ENCODE assay signal across 8 mouse cellular contexts in the genomic region with DNA sequence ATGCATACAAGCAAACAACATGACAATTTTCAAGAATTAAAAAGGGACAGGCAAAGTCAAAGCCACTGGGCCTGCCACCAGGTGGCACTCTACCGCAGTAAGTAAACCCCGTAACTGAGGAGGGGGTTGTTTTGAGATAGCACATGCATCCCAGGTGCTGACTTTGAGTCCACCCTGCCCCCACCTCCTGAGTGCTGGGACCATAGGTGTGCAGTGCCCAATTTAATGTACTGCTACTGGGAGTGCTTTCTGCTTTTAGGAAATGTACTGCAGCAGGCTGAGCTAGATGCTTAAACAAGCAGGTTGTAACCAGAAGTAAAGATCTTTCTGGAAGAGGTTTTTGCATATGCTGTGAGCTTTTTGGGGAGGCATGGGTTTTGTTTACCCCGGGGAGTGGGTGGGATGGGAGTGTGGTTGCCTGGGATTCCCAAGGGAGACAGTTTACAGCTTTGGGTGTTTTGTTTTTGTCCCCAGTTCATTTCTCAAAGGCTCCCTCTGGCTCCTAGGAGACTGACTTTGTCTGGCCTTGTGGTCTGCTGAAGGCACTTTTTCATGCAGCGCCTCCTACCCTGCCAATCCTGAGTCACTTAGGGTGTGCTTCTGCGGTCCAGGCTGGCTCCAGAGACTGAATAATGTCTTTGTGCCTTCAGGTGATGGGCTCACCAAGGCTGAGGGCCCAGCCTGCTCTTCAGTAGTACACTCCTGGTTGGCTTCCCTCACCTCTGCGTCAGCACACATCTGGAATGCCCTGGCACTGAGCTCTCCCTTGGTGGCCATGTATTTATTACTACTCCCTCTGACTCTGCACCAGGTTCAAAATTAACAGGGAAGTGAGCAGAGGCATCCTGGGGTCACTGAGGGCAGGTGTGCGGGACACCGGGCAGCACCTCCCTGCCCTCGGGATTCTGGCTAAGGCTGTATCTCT. TPM values are rescaled to one million over a fixed set of nuclear protein-coding genes. Genes with fewer than 3 reads are reported as not detected.
DNase-seq lines count a peak whose midpoint lies in the region; ATAC-seq and TF ChIP-seq lines count a peak whose summit lies in the region.

No protein-coding gene starts in this region.

- peaks cover 19% of the 10 kb centered on the region for H3K4me1 ChIP-seq in intestine, embryonic 14.5 days (replicated peaks; ENCODE audit: control insufficient read depth, insufficient read depth, low read length)
- H3K4me1 ChIP-seq in intestine, embryonic 16.5 days (ENCODE audit: control insufficient read depth, insufficient read depth, low read length): peaks cover 31% of the 10 kb centered on the region
- peaks cover 39% of the 10 kb centered on the region for H3K4me1 ChIP-seq in embryonic facial prominence, embryonic 13.5 days
- H3K4me1 ChIP-seq in limb, embryonic 10.5 days: peaks cover 65% of the 10 kb centered on the region

- H3K27me3 ChIP-seq in intestine, embryonic 14.5 days (replicated peaks; ENCODE audit: control insufficient read depth, insufficient read depth, low read length): peaks cover 4% of the 10 kb centered on the region; the same call in 1 of the 2 replicates
- H3K27me3 ChIP-seq in intestine, embryonic 16.5 days (replicated peaks; ENCODE audit: control insufficient read depth, insufficient read depth, low read length): no peaks in the 10 kb centered on the region
- no peaks in the 10 kb centered on the region for H3K27me3 ChIP-seq in C2C12 (ENCODE audit: control insufficient read depth, insufficient read depth, insufficient read length)
- no peaks in the 10 kb centered on the region for H3K27me3 ChIP-seq in embryonic facial prominence, embryonic 13.5 days
- H3K27me3 ChIP-seq in limb, embryonic 10.5 days (ENCODE audit: low read depth, poor library complexity, severe bottlenecking): peaks cover 13% of the 10 kb centered on the region

- DNase-seq in intestine, embryonic 14.5 days (ENCODE audit: low spot score): peak; percentile 83
- DNase-seq in R1 (ENCODE audit: low read depth, low spot score): peak; percentile 86
- peak; percentile 71 for DNase-seq in limb, embryonic 10.5 days (ENCODE audit: low spot score)
- peak; percentile 30 for DNase-seq in right cerebral cortex, postnatal 25 days

- H3K9ac ChIP-seq in intestine, embryonic 14.5 days (ENCODE audit: low read length): no peak overlapping the region
- no peak overlapping the region for H3K9ac ChIP-seq in intestine, embryonic 16.5 days (ENCODE audit: low read depth, low read length)
- H3K9ac ChIP-seq in embryonic facial prominence, embryonic 13.5 days: no peak overlapping the region

- no peak overlapping the region for H3K27ac ChIP-seq in intestine, embryonic 14.5 days (ENCODE audit: low read depth)
- H3K27ac ChIP-seq in intestine, embryonic 16.5 days (ENCODE audit: low read length): no peak overlapping the region
- H3K27ac ChIP-seq in embryonic facial prominence, embryonic 13.5 days: 0 out of 2 replicates have a peak overlapping the region, but pooled peaks have one; percentile 11
- H3K27ac ChIP-seq in limb, embryonic 10.5 days: peak overlapping the region; percentile 9; the same call in 1 of the 2 replicates

- H3K79me2 ChIP-seq in C2C12 (ENCODE audit: control insufficient read depth, insufficient read depth): peaks cover 97% of the 10 kb centered on the region

- peaks cover 85% of the 10 kb centered on the region for H3K79me3 ChIP-seq in C2C12 (ENCODE audit: low read depth)

- no peak for ATAC-seq in intestine, embryonic 14.5 days (replicated peaks; ENCODE audit: low FRiP score, low TSS enrichment, low read depth)
- no peak for ATAC-seq in intestine, embryonic 16.5 days
- no peak for ATAC-seq in embryonic facial prominence, embryonic 13.5 days (ENCODE audit: insufficient number of reproducible peaks, insufficient read depth, low FRiP score, low TSS enrichment, low read depth)
- no peak for ATAC-seq in megakaryocyte progenitor cell, adult 5-6 weeks (replicated peaks; ENCODE audit: poor library complexity)

- 60% methylated on average over 9 of the region's 9 CpGs for WGBS in intestine, embryonic 14.5 days
- WGBS in intestine, embryonic 16.5 days: 61% methylated on average over 9 of the region's 9 CpGs
- 63% methylated on average over 9 of the region's 9 CpGs for WGBS in embryonic facial prominence, embryonic 13.5 days
- 64% methylated on average over 9 of the region's 9 CpGs for WGBS in limb, embryonic 10.5 days

- no peak overlapping the region for H3K4me3 ChIP-seq in intestine, embryonic 14.5 days (ENCODE audit: low read depth, low read length)
- H3K4me3 ChIP-seq in intestine, embryonic 16.5 days (ENCODE audit: low read length): no peak overlapping the region
- H3K4me3 ChIP-seq in C2C12 (ENCODE audit: insufficient read depth, poor library complexity, severe bottlenecking): peak overlapping the region; percentile 64
- H3K4me3 ChIP-seq in embryonic facial prominence, embryonic 13.5 days: no peak overlapping the region
- H3K4me3 ChIP-seq in limb, embryonic 10.5 days: no peak overlapping the region

- peak overlapping the region; percentile 66 for H3ac ChIP-seq in C2C12 (ENCODE audit: control insufficient read depth, insufficient read length, low read depth)

- TF ChIP-seq CTCF in C2C12 (IDR thresholded peaks at IDR 0.05; ENCODE audit: control insufficient read depth, insufficient read depth, insufficient read length): no peak

- peaks cover 41% of the 10 kb centered on the region for H3K36me3 ChIP-seq in intestine, embryonic 14.5 days (ENCODE audit: control insufficient read depth, insufficient read depth, low read length)
- peaks cover 6% of the 10 kb centered on the region; the same call in 1 of the 2 replicates for H3K36me3 ChIP-seq in intestine, embryonic 16.5 days (ENCODE audit: control insufficient read depth, insufficient read depth, low read length)
- peaks cover 63% of the 10 kb centered on the region for H3K36me3 ChIP-seq in C2C12 (ENCODE audit: control insufficient read depth, insufficient read depth)
- peaks cover 42% of the 10 kb centered on the region for H3K36me3 ChIP-seq in embryonic facial prominence, embryonic 13.5 days
- H3K36me3 ChIP-seq in limb, embryonic 10.5 days: peaks cover 49% of the 10 kb centered on the region

- no peak overlapping the region for H3K4me2 ChIP-seq in intestine, embryonic 14.5 days (ENCODE audit: low read length)
- H3K4me2 ChIP-seq in intestine, embryonic 16.5 days (ENCODE audit: low read depth, low read length): no peak overlapping the region
- no peak overlapping the region for H3K4me2 ChIP-seq in embryonic facial prominence, embryonic 13.5 days

- H3K9me3 ChIP-seq in intestine, embryonic 14.5 days (ENCODE audit: control insufficient read depth, low read length): no peaks in the 10 kb centered on the region
- no peaks in the 10 kb centered on the region for H3K9me3 ChIP-seq in intestine, embryonic 16.5 days (ENCODE audit: control insufficient read depth, low read length)
- H3K9me3 ChIP-seq in embryonic facial prominence, embryonic 13.5 days: no peaks in the 10 kb centered on the region
- no peaks in the 10 kb centered on the region for H3K9me3 ChIP-seq in limb, embryonic 10.5 days (replicated peaks)

TF ChIP-seq in C2C12, 6 proteins besides CTCF, POLR2A, EP300 and RAD21:
- peak; percentile 56 for TF ChIP-seq MAX (IDR thresholded peaks at IDR 0.05)
- no peak for TF ChIP-seq FOSL1 (IDR thresholded peaks at IDR 0.05; ENCODE audit: insufficient read depth, low read length, poor library complexity, severe bottlenecking)
- TF ChIP-seq MYOD1 (IDR thresholded peaks at IDR 0.05; ENCODE audit: control insufficient read depth, insufficient read length, low read depth): no peak
- no peak for TF ChIP-seq CEBPB (IDR thresholded peaks at IDR 0.05; ENCODE audit: low read depth)
- TF ChIP-seq USF1 (IDR thresholded peaks at IDR 0.05; ENCODE audit: low read depth): no peak
- TF ChIP-seq MYOG (IDR thresholded peaks at IDR 0.05; ENCODE audit: control insufficient read depth, extremely low read depth, insufficient read length): no peak

RNA-seq across cellular contexts. Expression of gene Ttyh2, which starts 2.2 kb away (rescaled TPM):
- polyA plus RNA-seq in intestine, embryonic 14.5 days (2014; fragmentation: Nextera tagmentation; extraction: Ambion mirVana): 17.7 and 19.9 TPM in 2 replicates
- 39.1 and 48.3 TPM in 2 replicates for polyA plus RNA-seq in intestine, embryonic 16.5 days (2015; fragmentation: Nextera tagmentation; extraction: Ambion mirVana)
- polyA plus RNA-seq in C2C12 (2012; fragmentation: generic; extraction: Trizol): 20.1 TPM
- polyA plus RNA-seq in embryonic facial prominence, embryonic 13.5 days (2015; fragmentation: Nextera tagmentation; extraction: Ambion mirVana): 17.1 and 18.2 TPM in 2 replicates
- polyA plus RNA-seq in limb, embryonic 10.5 days (2016; fragmentation: Nextera tagmentation; extraction: Ambion mirVana): 8.6 and 9.2 TPM in 2 replicates
- total RNA-seq in megakaryocyte progenitor cell, adult 5-6 weeks (2015): 3.1 and 4.0 TPM in 2 replicates
- 4.4 and 5.9 TPM in 2 replicates for total RNA-seq in megakaryocyte progenitor cell, adult 5-6 weeks (2017)

RNA-seq across cellular contexts. Expression of gene Rpl38, which starts 4.7 kb away (rescaled TPM):
- 1,083 and 1,275 TPM in 2 replicates for polyA plus RNA-seq in intestine, embryonic 14.5 days (2014; fragmentation: Nextera tagmentation; extraction: Ambion mirVana)
- polyA plus RNA-seq in intestine, embryonic 16.5 days (2015; fragmentation: Nextera tagmentation; extraction: Ambion mirVana): 894 and 926 TPM in 2 replicates
- 3,802 TPM for polyA plus RNA-seq in C2C12 (2012; fragmentation: generic; extraction: Trizol)
- 1,049 and 1,157 TPM in 2 replicates for polyA plus RNA-seq in embryonic facial prominence, embryonic 13.5 days (2015; fragmentation: Nextera tagmentation; extraction: Ambion mirVana)
- polyA plus RNA-seq in limb, embryonic 10.5 days (2016; fragmentation: Nextera tagmentation; extraction: Ambion mirVana): 966 and 1,201 TPM in 2 replicates
- total RNA-seq in megakaryocyte progenitor cell, adult 5-6 weeks (2015): 1,088 and 1,176 TPM in 2 replicates
- total RNA-seq in megakaryocyte progenitor cell, adult 5-6 weeks (2017): 3,319 and 5,175 TPM in 2 replicates

RNA-seq across cellular contexts. Expression of gene Dnaic2, which starts 54.2 kb away (rescaled TPM):
- polyA plus RNA-seq in intestine, embryonic 14.5 days (2014; fragmentation: Nextera tagmentation; extraction: Ambion mirVana): 0.14 and 0.24 TPM in 2 replicates
- polyA plus RNA-seq in intestine, embryonic 16.5 days (2015; fragmentation: Nextera tagmentation; extraction: Ambion mirVana): 0.39 and 0.50 TPM in 2 replicates
- polyA plus RNA-seq in C2C12 (2012; fragmentation: generic; extraction: Trizol): 0.27 TPM
- polyA plus RNA-seq in embryonic facial prominence, embryonic 13.5 days (2015; fragmentation: Nextera tagmentation; extraction: Ambion mirVana): 1.1 TPM in 2 replicates
- polyA plus RNA-seq in limb, embryonic 10.5 days (2016; fragmentation: Nextera tagmentation; extraction: Ambion mirVana): 0.13 and 0.39 TPM in 2 replicates
- total RNA-seq in megakaryocyte progenitor cell, adult 5-6 weeks (2015): not detected in 2 replicates
- total RNA-seq in megakaryocyte progenitor cell, adult 5-6 weeks (2017): not detected in 2 replicates

Comparison
In these comparisons a context has a peak if more than half of its experiments do, and no peak if none do; other contexts are left out.
1. DNase-seq: peak in every context shown above with its lines; median percentile 86 in R1; 83 in intestine, embryonic 14.5 days; 71 in limb, embryonic 10.5 days; 30 in right cerebral cortex, postnatal 25 days.
2. H3K27ac ChIP-seq: peak in embryonic facial prominence, embryonic 13.5 days (single experiment) and limb, embryonic 10.5 days (single experiment); none in intestine, embryonic 14.5 days (single experiment) and intestine, embryonic 16.5 days (single experiment).